Mouse (Mus musculus) monocyte, adult 59 days (primary cell): ENCODE data around the gene Ppfibp1. TPM values are rescaled to one million over a fixed set of nuclear protein-coding genes. Genes with fewer than 3 reads are reported as not detected.

ENCODE experiments used
- total RNA-seq, 2 experiments: library from RNA; stranded (reverse); gene quantifications; one replicate each; pipeline ENCODE4 v1.2.4; 2023

Ppfibp1 gene
- total RNA-seq, result 10 to 100 TPM in 1 of 2 experiments, 1 to 10 TPM in 1; 9.4 to 11.0 TPM

DNA sequence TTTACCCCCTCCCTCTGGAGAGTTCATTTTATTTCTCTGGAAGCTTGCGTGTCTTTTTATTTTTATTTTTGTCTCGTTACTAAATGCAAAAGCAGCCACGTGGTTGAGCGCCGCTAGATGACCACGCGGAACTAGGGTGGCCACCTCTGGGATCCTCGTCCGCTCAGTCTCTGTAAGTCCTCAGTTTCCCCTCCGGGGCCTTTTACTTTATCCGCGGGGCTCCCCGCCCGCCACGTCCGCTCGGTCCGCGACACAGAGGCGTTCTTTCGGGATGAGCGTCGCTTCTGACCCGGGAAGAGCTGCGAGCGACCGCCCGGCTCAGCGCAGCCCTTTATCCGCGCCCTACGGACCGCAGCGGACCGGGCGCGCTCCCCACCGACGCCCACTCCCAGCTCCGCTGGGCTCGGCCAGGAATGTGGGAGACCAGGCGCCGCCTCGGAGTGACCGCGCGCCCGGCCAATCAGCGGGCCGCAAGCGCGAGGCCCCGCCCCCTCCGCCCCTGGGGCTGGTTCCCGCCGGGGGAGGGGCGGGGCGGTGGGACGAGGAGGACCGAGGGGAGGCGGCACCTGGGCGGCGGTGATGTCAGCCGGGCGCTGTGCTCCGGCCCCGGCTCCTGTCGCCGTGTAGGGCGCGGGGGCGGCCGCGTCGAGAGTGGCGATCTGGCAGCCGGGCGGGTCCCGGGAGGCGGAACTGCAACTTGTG lies at the start of gene Ppfibp1:
Gene Ppfibp1, plus strand, starts transcription at position 530 of the 702 bp plus-strand sequence.

DNA sequence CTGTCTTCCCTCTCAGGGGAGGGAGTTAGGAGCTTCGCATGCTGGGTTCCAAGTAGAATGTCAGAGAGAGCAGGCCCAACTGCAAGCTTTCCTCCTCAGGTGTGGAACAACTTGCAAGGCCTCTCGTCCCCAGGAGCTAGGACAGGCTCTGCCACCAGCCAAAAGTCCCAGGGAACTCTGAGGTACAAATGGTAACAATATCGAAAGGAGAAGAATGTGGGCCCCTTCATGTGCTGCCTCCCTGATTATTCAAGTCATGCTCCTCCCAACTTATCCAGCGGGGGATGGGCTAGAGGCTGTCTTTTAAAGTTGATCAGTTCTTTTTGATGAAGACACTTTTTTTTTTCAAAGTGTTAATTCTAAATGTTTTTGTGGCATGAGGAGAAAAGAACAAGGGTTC lies 38.2 kb upstream of the Ppfibp1 start, which contains the start of gene Smco2:
Gene Smco2, plus strand, starts transcription at position 55 of the 400 bp plus-strand sequence.

DNA sequence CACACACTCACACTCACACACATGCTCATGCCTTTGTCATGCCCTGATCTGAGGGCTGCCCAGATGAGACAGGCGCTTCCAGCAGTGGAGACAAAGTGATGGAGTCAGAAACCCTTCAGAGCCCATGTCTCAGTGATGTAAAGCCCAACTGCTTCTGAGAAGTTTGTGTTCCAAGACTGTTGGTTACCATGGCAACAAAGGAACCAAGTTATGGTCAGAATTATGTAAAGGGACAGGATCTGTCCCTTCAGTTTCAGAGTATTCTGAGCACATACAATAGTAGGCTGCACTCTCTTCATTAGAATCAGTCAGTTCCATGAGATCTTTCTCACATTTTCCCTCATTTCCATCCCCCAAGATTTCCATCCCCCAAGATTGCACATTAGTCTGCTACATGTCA lies 66.0 kb downstream of the Ppfibp1 start, which contains the start of gene 1700034J05Rik:
Gene 1700034J05Rik, minus strand, starts transcription at position 165 of the 400 bp plus-strand sequence.

DNA sequence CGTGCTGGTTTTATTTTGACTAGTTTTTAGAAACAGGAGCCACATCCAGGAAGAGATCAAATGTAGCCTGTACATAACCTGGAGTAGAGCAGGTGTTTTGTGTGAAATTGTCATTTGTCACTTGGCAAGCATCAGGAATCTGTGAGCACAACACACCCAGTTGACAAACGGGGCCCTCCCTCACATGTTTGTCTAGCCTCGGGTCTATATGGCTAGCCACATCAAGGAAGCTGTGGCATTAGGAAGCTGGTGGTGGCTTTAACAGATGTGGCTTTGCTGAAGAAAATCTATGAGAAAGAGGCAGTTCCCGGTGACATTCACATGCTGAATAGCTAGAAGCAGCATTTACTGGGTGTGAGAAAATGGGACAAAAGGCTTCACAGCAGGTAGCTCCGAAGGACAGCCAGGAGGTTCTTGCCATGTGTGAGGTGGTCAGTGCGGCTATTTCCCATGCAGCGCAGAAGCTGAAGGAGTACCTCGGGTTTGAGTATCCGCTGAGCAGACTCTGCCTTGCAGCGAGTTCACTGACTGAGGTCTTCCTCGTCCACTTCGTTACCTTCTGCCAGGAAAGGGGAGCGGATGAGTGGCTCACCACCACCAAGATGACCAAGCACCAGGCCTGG lies 144.1 kb downstream of the Ppfibp1 start, which contains the start of gene Rep15:
Gene Rep15, plus strand, starts transcription at position 282 of the 623 bp plus-strand sequence.

DNA sequence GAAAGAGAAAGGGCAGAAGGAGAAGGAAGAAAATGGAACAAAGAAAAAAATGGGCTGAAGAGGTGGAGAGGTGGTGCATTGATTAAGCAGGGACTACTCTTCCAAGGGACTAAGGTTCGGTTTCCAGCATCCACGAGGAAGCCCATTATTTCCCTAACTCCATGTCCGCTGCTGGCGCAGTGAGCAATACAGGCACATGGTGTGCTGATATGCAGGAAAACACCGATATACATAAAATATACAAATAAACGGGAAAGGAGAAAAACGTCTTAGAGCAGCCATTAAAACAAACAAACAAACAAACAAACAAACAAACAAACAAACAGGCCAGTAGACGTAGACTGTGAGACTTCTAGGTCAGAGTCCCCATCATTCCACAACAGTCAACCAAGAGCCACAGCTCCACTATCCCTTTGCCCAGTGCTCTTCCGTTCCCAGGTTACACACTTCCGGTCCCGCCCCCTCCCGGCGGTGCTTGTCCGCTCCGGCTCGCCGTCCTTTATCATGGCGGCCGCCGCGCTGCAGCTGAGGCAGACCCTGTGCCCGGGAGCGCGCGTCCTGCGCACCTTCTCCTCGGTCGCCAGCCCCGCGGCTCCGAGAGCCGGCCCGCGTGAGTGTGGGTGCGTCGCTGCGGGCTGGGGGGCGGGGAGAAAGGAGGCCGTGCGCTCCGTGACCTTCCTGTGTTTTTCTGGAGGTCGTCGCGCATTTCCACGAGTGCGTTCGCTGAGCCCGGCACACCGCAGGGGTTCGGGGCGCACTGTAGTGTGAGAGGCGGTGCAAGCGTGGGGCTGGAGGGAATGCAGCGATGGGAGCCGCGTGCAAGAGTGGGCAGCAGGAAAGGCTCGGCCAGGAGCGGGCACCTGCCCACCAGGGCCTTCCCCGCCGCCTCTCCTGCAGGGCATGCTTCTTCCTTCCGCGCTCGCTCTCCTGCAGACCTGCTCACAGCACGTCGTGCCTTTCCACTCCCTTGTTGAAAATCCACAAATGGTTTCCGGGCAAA lies 154.3 kb downstream of the Ppfibp1 start, which contains the start of gene Mrps35:
Gene Mrps35, plus strand, starts transcription at position 474 of the 1,000 bp plus-strand sequence.

Other genes starting within 250 kb of the Ppfibp1 start
- gene Med21, start 245.9 kb upstream of the Ppfibp1 start, total RNA-seq, result 10 to 100 TPM; 35.0 to 42.3 TPM
- gene Tm7sf3, start 245.7 kb upstream of the Ppfibp1 start, total RNA-seq, result 10 to 100 TPM; 20.4 to 21.3 TPM
- gene Stk38l, start 163.5 kb upstream of the Ppfibp1 start, total RNA-seq, result 10 to 100 TPM in 1 of 2 experiments, 1 to 10 TPM in 1; 7.3 to 10.5 TPM
- gene Arntl2, start 92.4 kb upstream of the Ppfibp1 start, total RNA-seq, result not detected
- not detected for gene Smco2, start 38.4 kb upstream of the Ppfibp1 start, total RNA-seq
- not detected for gene 1700034J05Rik, start 65.9 kb downstream of the Ppfibp1 start, total RNA-seq
- under 1 TPM in 1 of 2 experiments, not detected in 1; 0.47 TPM for gene Rep15, start 144.1 kb downstream of the Ppfibp1 start, total RNA-seq
- 10 to 100 TPM; 24.5 to 36.7 TPM for gene Mrps35, start 154.3 kb downstream of the Ppfibp1 start, total RNA-seq
- gene Mansc4, start 198.5 kb downstream of the Ppfibp1 start, total RNA-seq, result not detected
- 1 to 10 TPM; 3.8 to 4.9 TPM for gene Klhl42, start 202.9 kb downstream of the Ppfibp1 start, total RNA-seq